Mouse (Mus musculus): ENCODE results near the gene Erf.
A peak's percentile ranks its signal among the peaks of the same experiment; 100 is the strongest.
"Not testable (repeated sequence)": the region's sequence is repeated elsewhere in the genome, so short reads cannot be mapped to it uniquely, and the experiment has no call there.

Erf gene

GRCm38 (mm10) chr7:25267751-25268463 lies 17.3 kb upstream of the Erf start:
- peak; percentile 98 for DNase-seq (ENCODE audit: low spot score in 2 of 2)

GRCm38 (mm10) chr7:25267301-25267750 lies 16.8 kb upstream of the Erf start, which contains the start of gene Cic:
Gene Cic (plus strand): TSS chr7:25267704.
- peak in 1 of 2 experiments; percentile 98 for DNase-seq (ENCODE audit: low spot score in 2 of 2)

GRCm38 (mm10) chr7:25266180-25266962 lies 15.8 kb upstream of the Erf start:
- no peak for DNase-seq (ENCODE audit: low spot score in 2 of 2)

GRCm38 (mm10) chr7:25265743-25266142 lies 15.2 kb upstream of the Erf start:
- not testable (repeated sequence) for DNase-seq (ENCODE audit: low spot score in 2 of 2)

- no peak for DNase-seq (ENCODE audit: low spot score in 2 of 2)
Observed at GRCm38 (mm10) chr7:25263968-25264870, 13.7 kb upstream of the Erf start.

GRCm38 (mm10) chr7:25261896-25262295 lies 11.3 kb upstream of the Erf start:
- no peak for DNase-seq (ENCODE audit: low spot score in 2 of 2)

GRCm38 (mm10) chr7:25251822-25252221 lies 1.3 kb upstream of the Erf start:
- no peak for DNase-seq (ENCODE audit: low spot score in 2 of 2)

- DNase-seq (ENCODE audit: low spot score in 2 of 2): no peak
Observed at GRCm38 (mm10) chr7:25251071-25251791, 670 bp upstream of the Erf start.

GRCm38 (mm10) chr7:25249314-25250140 lies 1.0 kb downstream of the Erf start:
- DNase-seq (ENCODE audit: low spot score in 2 of 2): peak; percentile 73 to 74

- peak in 1 of 2 experiments; percentile 70 for DNase-seq (ENCODE audit: low spot score in 2 of 2)
Observed at GRCm38 (mm10) chr7:25248846-25249313, 1.7 kb downstream of the Erf start.

- DNase-seq (ENCODE audit: low spot score in 2 of 2): peak in 1 of 2 experiments; percentile 45
Observed at GRCm38 (mm10) chr7:25248018-25248647, 2.4 kb downstream of the Erf start.

GRCm38 (mm10) chr7:25247498-25247897 lies 3.1 kb downstream of the Erf start:
- DNase-seq (ENCODE audit: low spot score in 2 of 2): no peak

GRCm38 (mm10) chr7:25246759-25247137 lies 3.8 kb downstream of the Erf start:
- no peak for DNase-seq (ENCODE audit: low spot score in 2 of 2)

GRCm38 (mm10) chr7:25246079-25246758 lies 4.3 kb downstream of the Erf start:
- DNase-seq (ENCODE audit: low spot score in 2 of 2): no peak

GRCm38 (mm10) chr7:25244562-25245369 lies 5.8 kb downstream of the Erf start:
- no peak for DNase-seq (ENCODE audit: low spot score in 2 of 2)

GRCm38 (mm10) chr7:25243361-25243760 lies 7.2 kb downstream of the Erf start:
- no peak for DNase-seq (ENCODE audit: low spot score in 2 of 2)

GRCm38 (mm10) chr7:25241062-25241461 lies 9.5 kb downstream of the Erf start:
- no peak for DNase-seq (ENCODE audit: low spot score in 2 of 2)

- DNase-seq (ENCODE audit: low spot score in 2 of 2): no peak
Observed at GRCm38 (mm10) chr7:25240631-25241030, 9.9 kb downstream of the Erf start.

Data from urinary bladder, adult 18-20 months (tissue).